Mouse (Mus musculus): ENCODE results near the gene Pld3.
"Not testable (repeated sequence)": the region's sequence is repeated elsewhere in the genome, so short reads cannot be mapped to it uniquely, and the experiment has no call there.

The Pld3 gene

DNA sequence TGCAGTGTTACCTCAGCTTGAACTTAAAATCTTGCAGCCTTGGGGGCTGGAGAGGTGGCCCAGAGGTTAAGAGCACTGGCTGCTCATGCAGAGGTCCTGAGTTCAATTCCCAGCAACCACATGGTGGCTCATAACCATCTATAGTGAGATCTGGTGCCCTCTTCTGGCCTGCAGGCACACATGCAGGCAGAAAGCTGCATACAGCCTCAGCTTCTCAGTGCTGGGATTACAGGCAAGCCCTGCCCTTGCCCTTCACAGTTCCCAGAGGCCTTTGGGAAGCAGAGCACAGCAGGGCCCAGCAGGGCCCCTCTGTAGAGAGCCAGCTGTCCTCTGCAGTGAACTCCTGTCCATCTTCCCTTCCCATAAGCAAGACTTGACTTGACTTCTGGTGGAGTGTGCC, 32.9 kb downstream of the Pld3 start:
- DNase-seq, result no peak

DNA sequence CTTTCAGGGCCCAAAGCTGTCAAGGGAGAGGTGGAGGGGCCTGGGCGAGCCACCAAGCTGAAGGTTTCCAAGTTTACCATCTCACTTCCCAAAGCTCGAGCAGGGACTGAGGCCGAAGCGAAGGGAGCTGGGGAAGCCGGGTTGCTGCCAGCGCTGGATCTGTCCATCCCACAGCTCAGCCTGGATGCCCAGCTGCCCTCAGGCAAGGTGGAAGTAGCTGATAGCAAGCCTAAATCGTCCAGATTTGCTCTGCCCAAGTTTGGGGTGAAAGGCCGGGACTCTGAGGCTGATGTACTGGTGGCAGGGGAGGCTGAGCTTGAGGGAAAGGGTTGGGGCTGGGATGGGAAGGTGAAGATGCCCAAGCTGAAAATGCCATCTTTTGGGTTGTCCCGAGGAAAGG, 34.7 kb downstream of the Pld3 start:
- DNase-seq, result no peak

DNA sequence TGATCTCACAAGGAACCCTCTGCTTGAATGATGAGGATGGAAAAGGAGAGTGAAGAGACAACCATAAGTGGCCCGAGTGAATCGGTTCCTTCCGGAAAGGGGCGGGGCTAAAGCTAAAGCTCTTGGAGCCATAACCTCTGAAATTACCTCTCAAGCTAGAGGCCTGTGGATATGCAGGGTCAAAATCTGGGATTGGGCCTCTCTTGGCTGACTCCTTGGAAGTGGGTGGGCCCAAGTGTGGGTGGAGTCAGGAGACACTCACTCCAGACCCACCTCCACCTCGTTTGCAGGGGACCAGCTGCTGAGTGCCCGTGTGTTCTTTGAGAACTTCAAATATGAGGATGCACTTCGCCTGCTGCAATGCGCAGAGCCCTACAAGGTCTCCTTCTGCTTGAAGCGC, 38.1 kb downstream of the Pld3 start:
- no peak for DNase-seq

DNA sequence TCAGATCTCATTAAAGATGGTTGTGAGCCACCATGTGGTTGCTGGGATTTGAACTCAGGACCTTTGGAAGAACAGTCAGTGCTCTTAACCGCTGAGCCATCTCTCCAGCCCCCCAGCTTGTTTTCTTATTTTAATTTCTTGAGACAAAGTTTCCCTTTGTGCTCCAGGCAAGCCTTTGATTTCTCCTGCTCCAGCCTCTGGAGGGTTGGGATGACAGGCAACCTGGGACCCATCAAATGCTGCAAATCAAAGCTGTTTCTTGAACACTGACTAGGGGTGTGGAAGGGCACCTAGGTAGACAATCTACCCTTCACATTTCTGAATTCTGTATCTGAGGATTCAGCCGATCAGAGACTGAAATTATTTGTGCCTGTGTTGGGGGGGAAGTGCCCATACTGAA, 42.2 kb downstream of the Pld3 start:
- no peak for DNase-seq

DNA sequence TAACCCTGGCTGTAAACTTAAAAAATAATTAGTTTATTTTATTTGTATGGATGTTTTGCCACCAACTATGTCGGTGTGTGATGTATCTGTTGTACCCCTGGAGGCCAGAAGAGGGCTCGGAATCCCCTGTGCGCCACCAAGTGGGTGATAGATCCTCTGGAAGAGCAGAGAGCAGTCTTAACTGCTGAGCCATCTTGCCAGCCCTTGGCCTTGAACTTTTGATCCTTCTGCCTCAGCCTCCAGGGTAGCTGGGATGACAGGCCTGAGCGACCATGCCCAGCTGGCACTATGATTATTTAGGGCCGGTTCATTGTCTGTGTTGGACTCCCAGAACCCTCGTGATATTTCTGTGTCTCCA, 44.4 kb downstream of the Pld3 start:
- no peak for DNase-seq

DNA sequence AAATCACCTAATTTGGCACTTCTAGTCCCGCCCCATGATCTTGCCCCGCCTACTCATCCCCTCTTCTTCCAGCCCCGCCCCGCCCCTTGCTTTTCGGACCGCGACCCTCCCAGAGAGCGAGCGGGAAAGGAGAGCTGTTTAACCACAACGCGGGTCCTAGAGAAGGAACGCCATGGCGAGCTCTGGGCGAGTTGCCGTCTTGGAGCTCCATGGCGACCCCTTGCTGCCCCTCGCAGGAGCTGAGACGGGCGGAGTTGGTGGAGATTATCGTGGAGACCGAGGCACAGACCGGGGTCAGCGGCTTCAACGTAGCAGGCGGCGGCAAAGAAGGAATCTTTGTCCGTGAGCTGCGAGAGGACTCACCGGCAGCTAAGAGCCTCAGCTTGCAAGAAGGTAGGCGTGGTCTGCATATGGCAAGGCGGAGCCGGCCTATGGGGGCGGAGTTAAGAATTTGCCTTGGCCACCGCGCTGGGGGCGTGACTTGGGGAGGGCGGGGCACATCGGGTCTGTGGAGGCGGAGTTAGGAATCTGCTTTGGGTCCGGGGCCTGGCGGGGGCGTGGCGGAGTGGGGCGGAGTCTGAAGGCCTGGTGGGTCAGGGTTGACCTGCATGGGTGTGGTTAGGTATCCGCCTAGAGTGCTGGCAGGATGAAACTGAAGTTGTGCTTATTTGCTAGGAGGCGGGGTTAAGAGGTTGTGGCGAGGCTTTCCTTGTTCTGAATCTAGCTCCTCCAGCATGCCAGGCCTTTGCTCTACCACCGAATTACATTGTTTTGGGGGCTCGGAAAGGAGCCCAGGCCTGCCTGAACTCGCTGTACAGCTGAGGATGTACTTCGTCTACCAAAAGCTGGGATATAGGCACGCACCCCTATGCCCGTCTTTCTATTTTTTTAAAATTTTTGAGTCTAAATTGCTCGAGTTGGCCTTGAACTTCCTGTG, 45.0 kb downstream of the Pld3 start:
- peak; percentile 88 for DNase-seq

DNA sequence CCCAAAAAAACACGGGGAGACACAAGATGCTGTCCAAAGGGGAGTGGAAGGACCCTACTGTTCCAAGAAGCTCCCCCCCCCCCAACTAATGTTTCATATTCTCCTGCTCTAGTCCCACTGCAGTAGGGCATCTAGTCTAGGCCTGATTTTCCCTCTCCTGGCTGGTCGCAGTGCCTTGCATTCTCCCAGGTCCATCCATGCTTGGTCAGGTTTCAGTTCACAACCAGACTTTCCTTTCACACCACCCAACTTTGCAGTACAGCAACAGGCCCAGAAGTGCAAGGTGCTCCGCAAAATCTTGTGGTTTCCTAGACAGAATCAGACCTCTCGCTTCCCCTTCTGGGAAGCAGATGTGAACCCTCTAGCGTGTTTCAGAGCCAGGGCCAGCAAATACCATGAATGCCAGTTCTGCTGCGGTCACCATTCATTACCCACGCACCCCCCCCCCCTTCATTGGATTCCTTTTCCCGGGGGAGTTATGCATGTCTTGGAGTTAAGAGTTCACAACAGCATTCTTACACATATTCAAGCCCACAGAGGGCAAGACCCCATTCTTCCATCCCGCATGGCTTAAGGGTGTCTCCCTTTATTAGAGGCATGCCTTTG, 46.1 kb downstream of the Pld3 start:
- DNase-seq, result no peak

DNA sequence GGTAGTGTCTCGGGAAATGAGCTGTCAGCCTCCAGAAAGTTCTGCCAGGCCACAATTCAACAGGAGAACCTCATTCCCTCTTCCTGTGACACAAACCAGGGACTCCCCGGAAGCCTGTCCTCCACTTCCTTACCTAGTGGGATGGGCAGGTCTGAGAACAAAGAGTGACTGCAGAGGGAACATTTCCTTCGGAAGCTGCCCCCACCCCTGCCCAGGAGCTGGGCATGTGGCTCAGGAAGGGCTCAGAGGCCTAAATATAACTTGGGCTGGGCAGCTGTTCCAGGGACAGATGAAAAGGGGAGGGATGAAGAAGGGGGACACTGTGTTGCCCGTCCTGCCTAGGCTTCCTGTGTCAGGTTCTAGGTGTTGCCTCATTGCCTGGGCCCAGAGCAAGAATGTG, 51.4 kb downstream of the Pld3 start:
- DNase-seq, result no peak

DNA sequence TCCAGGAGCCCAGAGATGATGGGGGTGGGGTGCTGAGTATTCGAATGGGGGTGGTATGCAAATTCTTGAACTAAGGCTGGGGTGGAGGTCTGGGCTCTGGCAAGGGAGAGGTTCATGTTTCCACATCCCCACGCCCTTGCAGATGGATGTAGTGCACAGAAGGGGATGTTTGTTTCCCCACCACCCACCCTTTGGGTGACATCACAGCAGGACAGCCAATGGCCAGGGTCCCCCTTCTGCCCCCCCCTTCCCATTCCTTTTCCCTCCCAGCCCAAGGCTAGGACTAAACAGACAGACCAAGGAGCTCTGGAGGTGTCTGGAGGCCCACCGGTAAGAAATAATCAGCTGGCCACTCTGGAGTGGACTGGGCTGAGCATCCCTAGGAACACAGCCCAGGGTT, 54.0 kb downstream of the Pld3 start, which contains the start of gene Prx:
Prx (plus strand) TSS at position 289 of the 400 bp plus-strand sequence.
- no peak for DNase-seq

DNA sequence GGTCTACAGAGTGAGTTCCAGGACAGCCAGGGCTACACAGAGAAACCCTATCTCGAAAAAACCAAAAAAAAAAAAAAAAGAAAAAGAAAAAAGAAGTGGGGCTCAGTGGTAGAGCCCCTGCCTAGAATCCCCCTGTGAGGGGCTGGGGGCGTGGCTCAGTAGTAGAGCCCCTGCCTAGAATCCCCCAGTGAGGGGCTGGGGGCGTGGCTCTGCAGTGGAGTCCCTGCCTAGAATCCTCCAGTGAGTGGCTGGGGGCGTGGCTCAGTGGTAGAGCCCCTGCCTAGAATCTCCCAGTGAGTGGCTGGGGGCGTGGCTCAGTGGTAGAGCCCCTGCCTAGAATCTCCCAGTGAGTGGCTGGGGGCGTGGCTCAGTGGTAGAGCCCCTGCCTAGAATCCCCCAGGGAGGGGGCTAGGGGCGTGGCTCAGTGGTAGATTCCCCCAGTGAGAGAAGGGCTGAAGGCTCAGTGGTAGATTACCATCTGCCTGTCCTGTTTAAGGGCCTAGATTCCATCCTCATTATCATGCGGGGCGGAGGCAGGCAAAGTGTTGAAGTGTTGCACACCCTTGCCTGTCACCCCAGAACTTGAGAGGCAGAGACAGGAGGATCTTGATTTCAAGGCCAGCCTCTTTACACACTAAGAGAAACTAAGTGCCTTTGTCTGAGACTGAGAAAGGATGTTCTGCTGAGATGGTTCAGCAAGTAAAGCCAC, 58.2 kb downstream of the Pld3 start:
- not testable (repeated sequence) for DNase-seq

DNA sequence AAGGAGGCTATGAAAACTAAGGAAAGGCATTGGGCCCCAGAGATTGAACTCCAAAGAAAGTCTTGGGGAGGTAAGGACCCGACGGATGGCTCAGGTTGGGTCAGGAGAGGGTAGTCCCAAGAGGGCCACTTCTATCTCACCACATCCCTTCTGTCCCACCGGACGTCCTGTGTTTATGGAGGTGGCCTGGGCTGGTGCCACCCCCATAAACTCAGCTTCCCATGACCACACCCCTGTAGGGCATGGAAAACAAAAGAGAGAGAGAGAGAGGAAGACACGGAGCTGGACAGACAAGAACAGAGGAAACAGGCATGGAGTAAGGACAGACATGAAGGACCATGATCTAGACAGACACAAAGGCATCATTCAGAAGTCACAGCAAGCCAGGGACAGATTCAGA, 59.6 kb downstream of the Pld3 start:
- no peak for DNase-seq

DNA sequence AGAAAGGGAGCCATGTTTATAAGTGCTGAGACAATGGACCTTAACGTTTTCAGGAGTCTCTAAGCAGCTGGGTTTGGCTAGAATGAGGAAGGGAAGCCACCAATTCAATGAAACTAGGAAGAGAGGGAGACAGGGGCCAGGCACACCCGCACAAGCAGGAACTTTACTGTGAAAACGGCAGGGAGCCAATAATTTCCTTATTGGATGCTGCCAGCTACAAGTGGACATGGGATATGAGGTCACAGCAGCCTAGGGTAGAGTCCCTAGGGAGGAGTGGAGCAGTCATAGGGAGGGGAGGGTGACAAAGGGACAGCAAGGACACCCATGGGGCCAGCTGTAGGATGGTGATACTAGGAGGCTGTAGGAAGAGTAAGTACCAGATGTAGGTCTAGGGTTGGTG, 60.0 kb downstream of the Pld3 start:
- DNase-seq, result no peak

DNA sequence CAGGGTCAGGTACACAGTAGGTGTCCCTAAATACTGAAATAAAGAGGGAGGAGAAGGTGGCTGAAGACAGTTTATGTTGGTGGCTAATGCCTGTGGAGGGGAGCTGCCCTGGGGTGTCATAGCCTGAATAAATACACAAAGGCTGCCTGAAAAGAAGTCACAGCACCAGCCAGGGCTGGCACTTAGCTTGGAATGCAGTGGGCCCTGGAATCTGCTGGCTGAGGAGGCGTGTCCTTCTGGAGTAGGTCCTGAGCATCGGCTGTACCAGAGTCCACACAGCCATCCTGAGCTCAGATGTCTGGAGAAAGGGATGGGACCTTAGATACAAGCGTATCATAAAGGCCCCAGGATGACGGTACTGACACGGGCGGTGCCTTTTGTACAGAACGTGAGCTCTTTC, 61.2 kb downstream of the Pld3 start:
- DNase-seq, result no peak

DNA sequence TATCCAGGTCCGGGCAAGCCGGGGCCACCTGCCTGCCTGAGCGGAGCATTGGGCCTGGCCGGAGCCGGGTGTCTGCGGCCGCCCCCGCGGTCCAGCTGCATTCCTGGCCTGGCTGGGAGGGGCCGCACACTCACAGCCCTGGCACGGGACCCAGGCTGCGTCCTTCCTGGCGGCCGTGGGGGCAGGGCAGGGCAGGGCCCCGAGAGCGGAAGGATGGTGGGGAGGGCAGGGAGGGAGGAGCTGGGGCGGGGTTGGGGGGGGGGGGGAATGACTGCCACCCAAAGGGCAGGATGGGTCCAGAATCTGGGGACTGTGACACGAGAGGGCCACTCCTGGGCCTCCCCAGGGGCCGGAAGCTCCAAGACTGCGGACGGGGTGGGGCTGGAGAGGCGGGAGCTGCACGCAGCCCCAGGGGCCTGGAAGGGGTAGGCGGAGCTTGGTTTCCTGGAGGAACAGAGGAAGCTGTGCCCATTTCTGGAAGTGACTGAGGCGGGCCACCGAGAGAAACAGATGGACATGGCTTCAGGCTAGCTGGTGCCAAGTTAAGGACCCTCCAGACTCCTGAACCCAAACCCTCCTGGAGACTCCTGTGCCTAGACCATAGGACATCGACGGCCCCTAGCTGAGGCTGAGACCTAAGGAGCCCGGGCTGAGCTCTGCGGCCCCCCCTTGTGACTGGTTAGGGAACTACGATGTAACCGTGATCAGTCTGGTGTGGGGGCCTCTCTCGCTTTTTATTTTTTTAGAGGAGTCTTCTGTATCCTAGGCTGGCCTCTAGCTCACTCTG, 62.3 kb downstream of the Pld3 start:
- peak; percentile 83 for DNase-seq

DNA sequence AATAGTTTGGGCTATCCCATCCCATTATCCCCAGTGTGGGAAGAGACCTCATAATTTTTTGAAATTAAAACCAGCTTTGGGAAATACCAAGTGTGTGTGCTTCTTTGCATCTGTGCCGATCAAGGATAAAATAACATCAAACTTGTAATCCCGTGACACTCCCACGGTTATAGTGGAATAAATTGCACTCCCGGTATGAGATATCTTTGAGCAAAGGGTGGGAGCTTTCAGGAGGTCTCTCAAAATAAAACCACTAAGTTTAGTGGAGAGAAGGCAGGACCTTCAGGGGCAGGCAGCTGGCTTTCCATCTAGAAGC, 62.8 kb downstream of the Pld3 start:
- no peak for DNase-seq

DNA sequence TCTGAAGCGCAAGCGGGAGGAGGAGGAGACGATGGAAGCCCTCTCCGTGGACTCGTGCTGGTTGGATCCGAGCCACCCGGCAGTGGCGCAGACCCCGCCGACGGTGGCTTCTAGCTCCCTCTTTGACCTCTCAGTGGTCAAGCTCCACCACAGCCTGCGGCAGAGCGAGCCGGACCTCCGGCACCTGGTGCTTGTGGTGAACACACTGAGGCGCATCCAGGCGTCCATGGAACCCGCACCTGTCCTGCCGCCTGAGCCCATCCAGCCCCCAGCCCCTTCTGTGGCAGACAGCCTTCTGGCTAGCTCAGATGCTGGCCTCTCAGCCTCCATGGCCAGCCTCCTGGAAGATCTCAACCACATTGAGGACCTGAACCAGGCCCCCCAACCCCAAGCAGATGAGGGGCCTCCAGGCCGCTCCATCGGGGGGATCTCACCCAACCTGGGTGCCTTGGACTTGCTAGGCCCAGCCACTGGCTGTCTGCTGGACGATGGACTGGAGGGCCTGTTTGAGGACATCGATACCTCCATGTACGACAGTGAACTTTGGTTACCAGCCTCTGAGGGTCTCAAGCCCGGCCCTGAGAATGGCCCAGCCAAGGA, 63.6 kb downstream of the Pld3 start:
- DNase-seq, result no peak

DNA sequence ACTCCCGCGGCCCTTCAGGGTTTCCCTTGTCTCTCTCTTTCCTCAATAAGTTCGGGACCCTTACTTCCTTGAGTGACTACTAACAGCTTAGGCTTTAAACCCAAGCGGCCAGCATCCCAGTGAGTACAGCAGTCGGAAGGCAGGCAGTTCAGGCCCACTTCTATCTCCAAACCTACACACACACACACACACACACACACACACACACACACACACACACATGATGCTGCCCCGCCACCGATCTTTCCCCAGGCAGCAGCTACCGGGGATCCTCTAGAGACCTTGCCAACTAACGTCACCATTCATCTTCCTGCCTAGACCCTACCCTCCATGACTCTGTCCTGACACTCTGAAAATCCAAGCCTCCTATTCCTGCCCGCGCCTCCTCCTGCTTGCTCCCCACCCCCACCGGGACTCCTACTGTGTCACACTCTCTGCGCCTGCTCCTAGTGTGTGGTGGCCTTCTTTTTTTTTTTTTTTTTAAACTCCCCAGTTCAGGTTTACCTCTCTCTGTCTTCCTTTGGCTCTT, 65.2 kb downstream of the Pld3 start:
- peak; percentile 54 for DNase-seq

DNA sequence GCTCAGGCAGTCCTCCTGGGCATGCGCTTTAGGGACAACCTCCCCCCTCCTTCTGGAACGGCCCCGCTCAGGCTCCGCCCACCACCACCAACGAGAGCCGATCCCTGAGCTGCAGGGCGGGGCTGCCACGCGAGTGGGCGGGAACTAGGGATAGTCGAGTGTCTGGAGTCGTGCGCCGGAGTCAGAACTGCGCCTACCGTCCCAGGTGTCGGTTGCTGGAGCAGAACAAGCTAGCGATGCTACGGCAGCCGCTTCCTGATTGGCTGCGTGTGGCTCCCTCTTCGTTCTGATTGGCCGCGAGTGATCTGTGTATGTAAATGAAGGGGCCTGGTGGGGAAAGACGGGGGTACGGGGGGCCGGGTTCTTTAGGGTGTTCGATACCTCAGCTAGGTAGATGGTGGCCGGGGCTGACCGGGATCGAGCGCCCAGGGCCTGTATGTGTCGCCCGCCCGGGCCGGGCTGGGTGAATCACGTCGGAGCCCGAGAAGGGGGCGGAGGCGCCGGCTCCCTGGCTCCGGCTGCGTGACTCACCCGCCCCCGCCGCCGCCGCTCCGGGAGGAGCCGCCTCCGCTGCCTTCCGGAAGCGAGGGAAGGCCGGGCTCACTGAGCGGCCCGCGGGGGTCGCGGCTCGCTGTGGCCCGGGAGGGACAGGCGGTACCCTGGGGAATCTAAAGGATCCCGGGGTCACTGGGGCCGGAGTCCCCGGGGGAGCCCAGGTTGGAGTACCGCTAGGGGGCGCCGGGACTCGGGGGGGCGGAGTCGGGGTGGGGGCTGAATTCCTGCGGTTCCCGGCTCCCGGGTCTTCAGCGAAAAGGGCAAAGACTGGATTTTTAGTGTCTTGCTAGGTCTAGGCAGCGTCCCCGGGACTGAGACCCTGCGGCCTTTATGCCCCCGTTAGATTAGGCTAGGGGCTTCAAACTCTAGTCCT, 66.0 kb downstream of the Pld3 start, which contains the start of gene Sertad1:
Sertad1 (plus strand) TSS at position 141 of the 928 bp plus-strand sequence.
- peak; percentile 100 for DNase-seq

DNA sequence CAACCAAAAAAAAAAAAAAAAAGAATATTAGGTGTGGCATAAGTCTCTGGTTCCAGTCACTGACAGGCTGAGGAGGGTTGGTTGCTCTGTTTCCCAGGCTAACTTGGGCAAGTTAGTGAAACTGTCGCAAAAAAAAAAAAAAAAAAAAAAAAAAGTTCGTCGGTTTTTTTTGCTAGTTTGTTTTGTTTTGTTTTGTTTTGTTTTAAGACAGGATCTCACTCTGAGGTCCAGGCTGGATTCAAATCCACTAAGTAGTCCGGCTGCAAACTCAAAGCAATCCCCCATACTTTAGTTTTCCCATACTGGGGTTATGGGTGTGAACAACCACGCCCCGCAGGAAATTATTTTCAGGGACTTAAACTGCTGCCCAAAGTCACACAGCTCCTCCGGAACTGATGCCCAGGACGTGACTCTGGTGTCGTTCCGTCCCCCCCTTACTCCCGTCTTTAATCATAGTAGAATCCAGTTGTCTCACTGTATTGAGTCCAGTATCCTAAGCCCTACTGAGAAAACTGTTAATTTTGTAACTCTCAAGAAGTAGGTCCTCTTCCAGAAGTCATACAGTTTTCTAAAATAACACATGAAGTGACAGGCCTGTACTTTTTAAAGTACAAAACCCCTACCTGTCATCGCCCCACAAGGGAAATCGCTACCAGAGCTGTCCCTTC, 66.8 kb downstream of the Pld3 start:
- DNase-seq, result no peak

DNA sequence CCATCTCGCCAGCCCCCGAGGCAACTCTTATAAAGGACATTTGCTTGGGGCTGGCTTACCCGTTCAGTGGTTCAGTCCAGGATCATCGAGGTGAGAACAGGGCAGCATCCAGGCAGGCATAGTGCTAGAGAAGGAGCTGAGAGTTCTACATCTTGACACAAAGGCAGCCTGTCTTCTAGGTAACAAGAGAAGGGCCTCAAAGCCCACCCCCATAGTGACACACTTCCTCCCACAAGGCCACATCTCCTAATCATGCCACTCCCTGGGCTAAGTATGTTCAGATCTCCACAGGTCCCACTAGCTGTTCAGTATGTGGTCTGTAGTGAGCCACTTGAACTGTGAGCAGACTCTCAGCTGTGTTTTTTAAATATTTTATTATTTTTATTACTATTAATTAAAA, 69.2 kb downstream of the Pld3 start:
- no peak for DNase-seq

Data from right cerebral cortex, postnatal 25 days (tissue).